Mouse (Mus musculus) adrenal gland, adult 18-20 months (tissue): Measurements from ENCODE around the gene Pla2g4a. TPM values are rescaled to one million over a fixed set of nuclear protein-coding genes. Genes with fewer than 3 reads are reported as not detected.

Experiments
- DNase-seq, 2 experiments: peaks; one replicate each; pipeline ENCODE4 v3.0.0; 2021 to 2022; ENCODE audit warnings: low spot score in 2 of 2
- total RNA-seq, 2 experiments: library from RNA; stranded (reverse); gene quantifications; 1 replicate in 1 of 2; 2 replicates in 1 of 2; pipeline ENCODE4 v1.2.3; 2021

Pla2g4a gene
- total RNA-seq, 2 experiments from 2014 or later = 4.3 to 5.2 TPM

DNA sequence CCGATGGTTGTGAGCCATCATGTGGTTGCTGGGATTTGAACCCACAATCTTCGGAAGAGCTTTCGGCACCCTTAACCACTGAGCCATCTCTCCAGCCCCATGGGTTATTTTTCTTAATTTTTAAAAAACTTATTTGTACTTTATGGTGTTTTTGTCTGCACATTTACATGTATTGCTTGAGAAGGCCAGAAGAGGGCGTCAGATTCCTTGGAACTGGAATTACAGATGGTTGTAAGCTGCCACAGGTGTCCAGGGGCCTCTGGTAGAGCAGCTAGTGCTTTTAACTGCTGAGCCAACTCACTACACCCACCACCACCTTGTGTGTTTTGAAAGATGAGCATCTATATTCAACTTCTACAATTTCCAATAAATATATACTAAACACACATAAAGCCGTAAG is 102.4 kb downstream of the Pla2g4a start:
- no peak for DNase-seq

DNA sequence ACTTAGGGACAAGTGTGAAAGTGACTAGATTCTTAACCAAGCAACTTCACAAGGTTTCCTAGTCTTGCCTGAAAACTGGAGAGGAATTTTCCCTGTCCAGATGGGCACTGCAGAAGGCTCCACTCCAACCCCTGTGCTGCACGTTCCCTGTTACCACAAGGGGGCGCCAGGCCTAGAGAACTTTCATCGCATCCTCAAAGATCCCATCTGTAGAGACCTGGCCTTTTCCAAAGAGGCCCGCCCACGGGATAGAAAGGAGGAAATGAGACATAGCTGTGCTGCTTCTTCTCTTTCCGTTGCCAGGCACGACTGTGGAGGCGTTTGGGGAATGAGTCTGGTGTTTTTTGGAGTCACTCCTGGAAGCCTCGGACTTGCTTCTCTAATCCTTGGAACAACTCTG is 104.4 kb downstream of the Pla2g4a start:
- DNase-seq = peak; percentile 63 to 72

DNA sequence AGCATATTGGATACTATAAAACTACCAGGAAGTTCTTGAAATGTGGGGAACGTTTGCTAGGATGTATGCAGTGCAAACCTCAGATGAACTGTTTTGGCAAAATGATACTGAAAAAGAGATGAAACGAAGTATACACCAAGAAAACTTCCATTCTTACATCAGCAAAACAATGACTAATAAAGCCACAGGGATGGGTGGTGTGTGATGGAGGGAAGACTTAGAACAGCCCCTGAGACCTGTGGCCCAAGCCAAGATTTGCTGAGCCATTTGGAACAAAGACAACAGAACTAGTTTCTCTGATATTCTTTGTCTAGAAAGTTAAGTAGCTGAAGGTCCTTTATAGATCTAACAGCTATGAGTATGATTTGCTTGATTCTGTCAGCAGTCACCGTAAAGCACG is 105.5 kb downstream of the Pla2g4a start:
- DNase-seq = no peak

DNA sequence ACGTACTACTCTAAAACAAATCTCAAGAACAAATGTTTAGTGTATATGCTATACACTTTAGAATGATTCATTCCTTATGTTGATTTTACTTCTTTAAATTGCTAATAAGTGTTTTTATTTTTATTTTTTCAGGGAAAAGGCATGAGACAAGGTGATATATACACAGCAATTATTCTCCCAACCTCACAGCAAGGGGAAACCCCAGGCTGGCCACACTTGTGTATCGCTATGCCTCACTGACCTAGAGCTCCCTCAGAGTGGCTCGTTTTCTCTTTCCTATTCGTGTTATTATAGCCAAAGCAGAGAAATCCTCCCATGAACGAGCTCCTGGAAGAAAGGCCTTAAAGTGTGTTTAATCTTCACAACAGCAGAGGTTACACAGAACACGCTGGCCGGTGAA is 106.2 kb downstream of the Pla2g4a start:
- DNase-seq = no peak

GRCm38 (mm10) chr1:149846655-149847054 is 114.4 kb downstream of the Pla2g4a start:
- DNase-seq = no peak

GRCm38 (mm10) chr1:149841845-149842244 is 119.2 kb downstream of the Pla2g4a start:
- no peak for DNase-seq

GRCm38 (mm10) chr1:149840961-149841416 is 120.1 kb downstream of the Pla2g4a start:
- DNase-seq = no peak

DNA sequence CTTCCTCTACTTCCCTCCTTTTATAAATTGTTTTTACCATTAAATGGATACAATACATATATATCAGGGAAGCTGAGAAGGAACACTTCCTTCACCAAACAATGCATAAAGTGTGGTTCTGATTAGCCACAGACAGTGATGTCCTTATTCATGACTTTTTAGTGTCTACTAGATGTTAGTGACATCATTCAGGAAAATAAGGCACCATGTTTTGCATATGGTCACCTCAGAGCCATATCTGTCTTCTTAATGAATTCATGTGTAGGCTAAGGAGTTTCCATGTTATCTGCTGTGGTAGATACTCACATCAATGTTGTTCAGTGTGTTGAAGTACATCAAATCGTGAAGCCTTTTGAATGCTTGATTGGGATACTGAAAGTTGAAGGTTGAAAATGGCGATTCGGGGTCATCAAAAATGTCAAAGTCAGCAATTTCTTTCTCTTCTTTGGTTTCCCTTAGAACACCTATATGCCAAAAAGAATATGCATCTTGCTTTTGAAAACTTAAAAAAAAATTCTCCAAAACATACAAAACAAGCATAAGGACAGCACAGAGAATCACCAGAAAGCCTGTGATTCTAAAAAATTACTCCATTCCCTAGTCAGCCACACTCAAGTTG is 120.7 kb downstream of the Pla2g4a start:
- DNase-seq = no peak

DNA sequence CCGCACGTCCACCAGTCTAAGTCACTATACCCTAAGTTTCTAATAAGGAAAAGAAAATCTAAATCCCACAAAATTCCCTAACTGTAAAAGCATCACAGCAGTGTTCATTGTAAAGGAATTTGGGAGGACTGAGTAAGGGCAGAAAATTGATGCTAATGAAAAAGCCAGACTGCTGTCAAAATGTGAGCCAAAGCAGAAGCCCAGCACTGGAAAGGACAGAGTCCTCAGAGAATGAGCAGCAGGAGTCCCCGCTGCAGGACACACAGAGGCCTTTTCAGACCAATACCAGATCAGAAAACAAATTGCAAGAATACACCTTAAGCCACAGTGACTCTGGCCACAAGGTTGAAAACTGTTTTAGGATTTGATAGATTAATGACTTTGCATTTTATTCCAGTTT is 124.6 kb downstream of the Pla2g4a start:
- no peak for DNase-seq

GRCm38 (mm10) chr1:149833876-149834275 is 127.2 kb downstream of the Pla2g4a start:
- DNase-seq = no peak

DNA sequence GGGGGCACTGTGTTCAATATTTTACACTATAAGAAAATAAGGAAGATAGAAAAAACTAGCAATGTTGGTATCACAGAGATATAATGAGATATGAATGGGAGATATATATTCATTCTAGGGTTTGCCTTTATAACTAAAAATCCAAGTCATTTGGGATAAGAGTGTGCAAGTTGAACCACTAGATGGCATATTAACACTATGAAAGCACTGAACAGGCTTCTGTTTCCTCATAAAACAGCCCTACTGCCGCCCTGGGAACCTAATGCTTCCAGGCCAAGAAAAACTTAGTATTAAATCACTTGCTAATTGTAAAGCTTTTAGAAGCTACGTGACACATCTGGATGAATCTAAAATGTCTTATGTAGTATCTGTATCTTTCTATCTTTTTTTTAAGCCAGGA is 128.1 kb downstream of the Pla2g4a start:
- no peak for DNase-seq

GRCm38 (mm10) chr1:149832514-149832913 is 128.6 kb downstream of the Pla2g4a start:
- DNase-seq = no peak

DNA sequence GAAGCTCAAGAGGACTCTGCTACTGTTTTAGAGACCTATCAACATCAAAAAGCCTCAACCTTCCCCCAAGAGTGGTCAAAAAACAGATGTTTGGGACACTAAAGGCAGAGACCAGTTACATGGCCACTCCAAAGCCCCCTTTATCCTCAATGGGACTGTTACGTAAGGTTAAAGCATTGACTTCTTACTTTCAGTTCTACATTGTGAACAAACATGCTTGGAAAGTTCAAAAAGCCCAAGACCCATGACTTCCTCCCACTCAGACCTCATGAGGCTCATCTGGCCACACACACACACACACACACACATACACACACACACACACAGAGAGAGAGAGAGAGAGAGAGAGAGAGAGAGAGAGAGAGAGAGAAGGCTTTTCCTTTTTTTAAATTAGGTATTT is 130.0 kb downstream of the Pla2g4a start:
- DNase-seq = no peak

- no peak for DNase-seq
Measured at GRCm38 (mm10) chr1:149813616-149814345, 147.3 kb downstream of the Pla2g4a start.

- no peak for DNase-seq
Measured at GRCm38 (mm10) chr1:149809527-149809926, 151.6 kb downstream of the Pla2g4a start.

Other genes starting within 250 kb of the Pla2g4a start
- gene Ptgs2, start 138.7 kb upstream of the Pla2g4a start, total RNA-seq = 1 to 10 TPM; 1.1 to 1.2 TPM